Mouse (Mus musculus): ENCODE measurements around the gene Tph1.

Gene Tph1

GRCm38 (mm10) chr7:46601097-46601496, 71.2 kb downstream of the Tph1 start:
- DNase-seq (ENCODE audit: low spot score in 2 of 2), result no peak

- no peak for DNase-seq (ENCODE audit: low spot score in 2 of 2)
Measured at GRCm38 (mm10) chr7:46597006-46597405, 75.3 kb downstream of the Tph1 start.
